Mouse (Mus musculus): Measurements from ENCODE around the gene Grk1.
A peak's percentile ranks its signal among the peaks of the same experiment; 100 is the strongest.

Gene Grk1

GRCm38 (mm10) chr8:13404666-13405131 is at the start of gene Grk1:
Gene Grk1, plus strand, starts transcription at chr8:13405081.
- DNase-seq (ENCODE audit: low spot score in 2 of 2) = no peak

- no peak for DNase-seq (ENCODE audit: low spot score in 2 of 2)
Observed at GRCm38 (mm10) chr8:13356221-13356620, 48.7 kb upstream of the Grk1 start.

- no peak for DNase-seq (ENCODE audit: low spot score in 2 of 2)
Observed at GRCm38 (mm10) chr8:13356681-13357080, 48.2 kb upstream of the Grk1 start.

GRCm38 (mm10) chr8:13360213-13360612 is 44.7 kb upstream of the Grk1 start:
- DNase-seq (ENCODE audit: low spot score in 2 of 2) = no peak

- DNase-seq (ENCODE audit: low spot score in 2 of 2) = no peak
Observed at GRCm38 (mm10) chr8:13361865-13362264, 43.0 kb upstream of the Grk1 start.

GRCm38 (mm10) chr8:13373151-13373662 is 31.7 kb upstream of the Grk1 start:
- no peak for DNase-seq (ENCODE audit: low spot score in 2 of 2)

- no peak for DNase-seq (ENCODE audit: low spot score in 2 of 2)
Observed at GRCm38 (mm10) chr8:13381630-13382029, 23.3 kb upstream of the Grk1 start.

- DNase-seq (ENCODE audit: low spot score in 2 of 2) = no peak
Observed at GRCm38 (mm10) chr8:13382536-13382935, 22.3 kb upstream of the Grk1 start.

GRCm38 (mm10) chr8:13382999-13383398 is 21.9 kb upstream of the Grk1 start:
- DNase-seq (ENCODE audit: low spot score in 2 of 2) = no peak

GRCm38 (mm10) chr8:13386366-13386765 is 18.5 kb upstream of the Grk1 start:
- no peak for DNase-seq (ENCODE audit: low spot score in 2 of 2)

GRCm38 (mm10) chr8:13387728-13388127 is 17.2 kb upstream of the Grk1 start:
- no peak for DNase-seq (ENCODE audit: low spot score in 2 of 2)

GRCm38 (mm10) chr8:13388744-13389143 is 16.1 kb upstream of the Grk1 start:
- no peak for DNase-seq (ENCODE audit: low spot score in 2 of 2)

GRCm38 (mm10) chr8:13393869-13394268 is 11.0 kb upstream of the Grk1 start:
- no peak for DNase-seq (ENCODE audit: low spot score in 2 of 2)

- DNase-seq (ENCODE audit: low spot score in 2 of 2) = no peak
Observed at GRCm38 (mm10) chr8:13396725-13397124, 8.2 kb upstream of the Grk1 start, which contains the start of gene Atp4b. Gene Atp4b, minus strand, starts transcription at chr8:13396825.

- DNase-seq (ENCODE audit: low spot score in 2 of 2) = no peak
Observed at GRCm38 (mm10) chr8:13403517-13403916, 1.4 kb upstream of the Grk1 start.

- no peak for DNase-seq (ENCODE audit: low spot score in 2 of 2)
Observed at GRCm38 (mm10) chr8:13406011-13406410, 1.1 kb downstream of the Grk1 start.

- DNase-seq (ENCODE audit: low spot score in 2 of 2) = peak in 1 of 2 experiments; percentile 33
Observed at GRCm38 (mm10) chr8:13411597-13411996, 6.7 kb downstream of the Grk1 start.

- DNase-seq (ENCODE audit: low spot score in 2 of 2) = no peak
Observed at GRCm38 (mm10) chr8:13412891-13413558, 8.1 kb downstream of the Grk1 start.

- DNase-seq (ENCODE audit: low spot score in 2 of 2) = no peak
Observed at GRCm38 (mm10) chr8:13413823-13414390, 9.0 kb downstream of the Grk1 start.

- DNase-seq (ENCODE audit: low spot score in 2 of 2) = no peak
Observed at GRCm38 (mm10) chr8:13415879-13416278, 11.0 kb downstream of the Grk1 start.

GRCm38 (mm10) chr8:13419111-13419639 is 14.3 kb downstream of the Grk1 start:
- DNase-seq (ENCODE audit: low spot score in 2 of 2) = no peak

GRCm38 (mm10) chr8:13420970-13421369 is 16.1 kb downstream of the Grk1 start:
- DNase-seq (ENCODE audit: low spot score in 2 of 2) = no peak

- no peak for DNase-seq (ENCODE audit: low spot score in 2 of 2)
Observed at GRCm38 (mm10) chr8:13427351-13427750, 22.5 kb downstream of the Grk1 start.
